Comparison of ENCODE assay signal across 10 mouse cellular contexts in genomic region chr4:136733217-136733865, GRCm38 (mm10).
A peak's percentile ranks its signal among the peaks of the same experiment; 100 is the strongest.
DNase-seq lines count a peak whose midpoint lies in the region; ATAC-seq lines count a peak whose summit lies in the region.
"Had no signal": no experiment of that assay in that cellular context is flagged by ENCODE, and none has a peak within 500 bp of the region (broad histone marks: within the 10 kb centered on the region; RNA-seq: fewer than 3 reads in every experiment).

No protein-coding gene starts in this region.

- no peak overlapping the region for H3K4me2 ChIP-seq in liver, embryonic 12.5 days
- no peak overlapping the region for H3K4me2 ChIP-seq in intestine, embryonic 14.5 days (ENCODE audit: low read length)
- no peak overlapping the region for H3K4me2 ChIP-seq in neural tube, embryonic 13.5 days

- peaks cover 23% of the 10 kb centered on the region for H3K4me1 ChIP-seq in liver, embryonic 12.5 days
- peaks cover 87% of the 10 kb centered on the region for H3K4me1 ChIP-seq in forebrain, embryonic 10.5 days
- peaks cover 43% of the 10 kb centered on the region for H3K4me1 ChIP-seq in intestine, embryonic 14.5 days (replicated peaks; ENCODE audit: control insufficient read depth, insufficient read depth, low read length)
- H3K4me1 ChIP-seq in neural tube, embryonic 13.5 days (replicated peaks): peaks cover 59% of the 10 kb centered on the region

- H3K27ac ChIP-seq in liver, embryonic 12.5 days: 0 out of 2 replicates have a peak overlapping the region, but pooled peaks have one; percentile 9
- peak overlapping the region; percentile 71 for H3K27ac ChIP-seq in forebrain, embryonic 10.5 days
- peak overlapping the region; percentile 74 for H3K27ac ChIP-seq in intestine, embryonic 14.5 days (ENCODE audit: low read depth)
- H3K27ac ChIP-seq in neural tube, embryonic 13.5 days (replicated peaks): peak overlapping the region; percentile 46

- no peaks in the 10 kb centered on the region for H3K9me3 ChIP-seq in liver, embryonic 12.5 days (replicated peaks)
- H3K9me3 ChIP-seq in forebrain, embryonic 10.5 days: no peaks in the 10 kb centered on the region
- H3K9me3 ChIP-seq in intestine, embryonic 14.5 days (ENCODE audit: control insufficient read depth, low read length): no peaks in the 10 kb centered on the region
- H3K9me3 ChIP-seq in neural tube, embryonic 13.5 days: no peaks in the 10 kb centered on the region

- no peak for ATAC-seq in liver, embryonic 12.5 days
- peak; percentile 49; the same call in 1 of the 2 replicates for ATAC-seq in intestine, embryonic 14.5 days (replicated peaks; ENCODE audit: low FRiP score, low TSS enrichment, low read depth)
- no peak for ATAC-seq in neural tube, embryonic 13.5 days (ENCODE audit: low read depth)

- no peak overlapping the region for H3K4me3 ChIP-seq in liver, embryonic 12.5 days
- H3K4me3 ChIP-seq in forebrain, embryonic 10.5 days: no peak overlapping the region; the same call in 1 of the 2 replicates
- no peak overlapping the region for H3K4me3 ChIP-seq in intestine, embryonic 14.5 days (ENCODE audit: low read depth, low read length)
- H3K4me3 ChIP-seq in neural tube, embryonic 13.5 days: no peak overlapping the region

- H3K36me3 ChIP-seq in liver, embryonic 12.5 days: no peaks in the 10 kb centered on the region
- H3K36me3 ChIP-seq in forebrain, embryonic 10.5 days (replicated peaks): peaks cover 25% of the 10 kb centered on the region
- H3K36me3 ChIP-seq in intestine, embryonic 14.5 days (ENCODE audit: control insufficient read depth, insufficient read depth, low read length): no peaks in the 10 kb centered on the region
- no peaks in the 10 kb centered on the region; the same call in 1 of the 2 replicates for H3K36me3 ChIP-seq in neural tube, embryonic 13.5 days

- WGBS in liver, embryonic 12.5 days (ENCODE audit: insufficient replicate concordance): 20% methylated on average over 11 of the region's 11 CpGs
- WGBS in forebrain, embryonic 10.5 days: 35% methylated on average over 11 of the region's 11 CpGs
- WGBS in intestine, embryonic 14.5 days: 27% methylated on average over 11 of the region's 11 CpGs
- WGBS in neural tube, embryonic 13.5 days: 24% methylated on average over 11 of the region's 11 CpGs

- no peak overlapping the region for H3K9ac ChIP-seq in liver, embryonic 12.5 days
- H3K9ac ChIP-seq in intestine, embryonic 14.5 days (ENCODE audit: low read length): 0 out of 2 replicates have a peak overlapping the region, but pooled peaks have one; percentile 2
- peak overlapping the region; percentile 47; the same call in 1 of the 2 replicates for H3K9ac ChIP-seq in neural tube, embryonic 13.5 days

- H3K27me3 ChIP-seq in liver, embryonic 12.5 days (replicated peaks): no peaks in the 10 kb centered on the region
- H3K27me3 ChIP-seq in forebrain, embryonic 10.5 days (ENCODE audit: poor library complexity, severe bottlenecking): no peaks in the 10 kb centered on the region
- H3K27me3 ChIP-seq in intestine, embryonic 14.5 days (replicated peaks; ENCODE audit: control insufficient read depth, insufficient read depth, low read length): no peaks in the 10 kb centered on the region
- H3K27me3 ChIP-seq in neural tube, embryonic 13.5 days: no peaks in the 10 kb centered on the region

- DNase-seq in liver: no peak
- no peak for DNase-seq in forebrain, embryonic 10.5 days (ENCODE audit: extremely low spot score, low spot score)
- DNase-seq in intestine, embryonic 14.5 days (ENCODE audit: low spot score): no peak
- DNase-seq in ovary, postnatal 36 days (ENCODE audit: low spot score): no peak
- no peak for DNase-seq in adrenal gland, postnatal 10 days
- DNase-seq in natural killer cell, adult 2 months (ENCODE audit: low spot score in 2 of 2): no peak
- DNase-seq: heart, postnatal 36 days; thymus, postnatal 4 days had no signal

Comparison
In these comparisons a context has a peak if more than half of its experiments do, and no peak if none do; other contexts are left out.
1. H3K27ac ChIP-seq: peak in every context shown above with its lines; median percentile 74 in intestine, embryonic 14.5 days; 71 in forebrain, embryonic 10.5 days; 46 in neural tube, embryonic 13.5 days; 9 in liver, embryonic 12.5 days.